Mouse (Mus musculus): ENCODE data around the gene Mpc1. TPM values are rescaled to one million over a fixed set of nuclear protein-coding genes. Genes with fewer than 3 reads are reported as not detected.

Gene Mpc1
- polyA plus RNA-seq, 1 experiment: 33.7 TPM

DNA sequence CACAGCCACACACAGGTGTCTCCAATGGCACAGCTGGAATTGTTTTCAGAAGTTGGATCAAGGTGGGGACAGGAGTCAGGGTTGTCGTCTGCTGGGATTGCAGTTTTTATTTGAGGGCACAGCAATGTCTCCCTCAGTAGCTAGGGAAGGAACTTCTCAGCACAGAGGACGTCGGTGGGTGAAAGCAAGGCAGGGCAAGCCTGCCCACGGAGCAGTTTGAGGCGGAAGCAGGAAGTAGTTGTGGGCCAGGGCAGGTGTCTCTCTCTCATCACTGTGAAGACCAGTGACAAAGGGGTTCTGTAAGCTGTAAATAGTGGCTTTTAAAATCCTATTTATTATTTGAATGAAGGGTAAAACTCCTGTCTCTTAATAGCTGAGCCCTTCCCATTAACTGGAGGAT is 60.0 kb downstream of the Mpc1 start:
- H3K9me3 ChIP-seq: peaks cover 15% of the 10 kb centered on the region
- no peak overlapping the region for H3K4me3 ChIP-seq (replicated peaks)
- peaks cover 74% of the 10 kb centered on the region for H3K27me3 ChIP-seq (replicated peaks)
- TF ChIP-seq FLI1 (IDR thresholded peaks at IDR 0.05; ENCODE audit: low read length) (no peak), GATA1 (IDR thresholded peaks at IDR 0.05; ENCODE audit: borderline replicate concordance, low read length) (no peak)
- peaks cover 23% of the 10 kb centered on the region for H3K4me1 ChIP-seq
- peaks cover 9% of the 10 kb centered on the region for H3K36me3 ChIP-seq (replicated peaks; ENCODE audit: low read length)

DNA sequence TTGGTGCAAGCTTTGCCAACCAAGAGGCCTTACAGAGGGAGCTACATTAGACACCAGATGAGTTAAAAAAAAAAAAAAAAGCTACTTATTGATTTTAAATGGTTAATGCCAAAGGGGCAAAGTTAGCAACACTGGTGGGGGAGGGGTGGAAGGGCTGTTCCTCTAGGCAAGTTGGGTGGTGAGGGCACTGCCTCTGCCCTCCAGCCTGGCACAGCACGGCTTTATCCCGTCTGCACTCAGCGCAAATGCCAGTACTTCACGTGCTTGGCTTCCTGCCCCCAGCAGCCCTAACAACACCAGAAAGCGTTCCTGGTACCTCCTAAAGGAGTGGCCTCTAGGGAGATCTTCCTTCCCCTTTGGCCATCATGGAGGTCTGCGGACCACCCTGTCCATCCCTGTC is 60.7 kb downstream of the Mpc1 start:
- peaks cover 74% of the 10 kb centered on the region for H3K27me3 ChIP-seq (replicated peaks)
- H3K9me3 ChIP-seq: peaks cover 15% of the 10 kb centered on the region
- H3K4me1 ChIP-seq: peaks cover 23% of the 10 kb centered on the region
- H3K4me3 ChIP-seq (replicated peaks): no peak overlapping the region
- no peak for TF ChIP-seq FLI1 (IDR thresholded peaks at IDR 0.05; ENCODE audit: low read length)
- TF ChIP-seq GATA1 (IDR thresholded peaks at IDR 0.05; ENCODE audit: borderline replicate concordance, low read length): no peak
- peaks cover 6% of the 10 kb centered on the region for H3K36me3 ChIP-seq (replicated peaks; ENCODE audit: low read length)

Other genes starting within 250 kb of the Mpc1 start
- not detected in 2 replicates for gene Gm49673, start 135.1 kb upstream of the Mpc1 start, polyA plus RNA-seq (2012; ENCODE audit: insufficient read depth, low replicate concordance)
- gene Rnaset2a, start 134.8 kb upstream of the Mpc1 start, polyA plus RNA-seq (2012; ENCODE audit: insufficient read depth, low replicate concordance): 29.1 and 88.8 TPM in 2 replicates
- 2.2 TPM in 1 of 2 replicates, not detected in the other for gene Fgfr1op, start 117.4 kb upstream of the Mpc1 start, polyA plus RNA-seq (2012; ENCODE audit: insufficient read depth, low replicate concordance)
- not detected in 2 replicates for gene Ccr6, start 46.9 kb upstream of the Mpc1 start, polyA plus RNA-seq (2012; ENCODE audit: insufficient read depth, low replicate concordance)
- gene Sft2d1, start 28.2 kb downstream of the Mpc1 start, polyA plus RNA-seq (2012; ENCODE audit: insufficient read depth, low replicate concordance): 81.6 and 131 TPM in 2 replicates
- gene Prr18, start 54.6 kb downstream of the Mpc1 start, polyA plus RNA-seq (2012; ENCODE audit: insufficient read depth, low replicate concordance): 0.48 and 1.9 TPM in 2 replicates
- gene T2, start 73.1 kb downstream of the Mpc1 start, polyA plus RNA-seq (2012; ENCODE audit: insufficient read depth, low replicate concordance): not detected in 2 replicates
- not detected in 2 replicates for gene T, start 151.5 kb downstream of the Mpc1 start, polyA plus RNA-seq (2012; ENCODE audit: insufficient read depth, low replicate concordance)
- gene Pde10a, start 242.5 kb downstream of the Mpc1 start, polyA plus RNA-seq (2012; ENCODE audit: insufficient read depth, low replicate concordance): 3.9 and 11.5 TPM in 2 replicates

Measured in megakaryocyte, embryonic 14.5 days (primary cell).